Mouse (Mus musculus): ENCODE data around the gene Nr2c2. TPM values are rescaled to one million over a fixed set of nuclear protein-coding genes. Genes with fewer than 3 reads are reported as not detected.

Nr2c2 gene
- 14.5 and 19.9 TPM in 2 replicates for polyA plus RNA-seq (2011; ENCODE audit: insufficient read depth, insufficient read length, low replicate concordance, missing spikeins)

GRCm38 (mm10) chr6:92091130-92091591 is at the start of gene Nr2c2:
TSS of gene Nr2c2 (plus strand) at chr6:92091390.
- TF ChIP-seq POLR2A (IDR thresholded peaks at IDR 0.05; ENCODE audit: borderline replicate concordance, control insufficient read depth, low read depth, low read length) (peak; percentile 75), CTCF (IDR thresholded peaks at IDR 0.05; ENCODE audit: control insufficient read depth, insufficient read depth, low read length) (peak; percentile 7; the same call in 1 of the 2 replicates)
- Histone ChIP-seq H3K4me1 (ENCODE audit: control insufficient read depth, insufficient read depth, low read length) (no peaks in the 10 kb centered on the region), H3K4me3 (replicated peaks; ENCODE audit: control insufficient read depth, low read depth, low read length) (peak within 1 kb of the TSS; percentile 99), H3K27ac (ENCODE audit: control insufficient read depth, insufficient read depth, low read depth, low read length, poor library complexity) (peak within 1 kb of the TSS; percentile 100)
- under 1% methylated on average over 58 of the region's 58 CpGs for WGBS

DNA sequence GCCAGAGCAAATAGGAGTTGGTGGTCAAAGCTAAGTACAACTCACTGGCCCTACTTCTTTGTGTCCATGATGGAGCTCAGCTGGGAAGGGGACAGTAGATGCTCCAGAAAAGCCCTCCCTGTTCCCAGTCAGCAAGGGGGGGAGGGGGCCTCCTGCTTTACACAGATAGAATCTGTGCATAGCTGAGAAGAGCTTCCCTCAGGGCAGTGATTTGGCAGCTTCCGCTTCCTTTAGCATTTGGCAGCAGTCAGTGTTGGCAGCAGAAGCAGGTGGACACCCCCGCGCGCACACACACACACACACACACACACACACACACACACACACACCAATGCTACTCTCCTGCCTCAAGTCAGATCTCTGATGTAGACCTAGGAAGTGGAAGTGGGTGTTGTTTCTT is 49.1 kb upstream of the Nr2c2 start:
- 61% methylated on average over 4 of the region's 4 CpGs for WGBS
- no peak overlapping the region for H3K4me3 ChIP-seq (replicated peaks; ENCODE audit: control insufficient read depth, low read depth, low read length)
- H3K4me1 ChIP-seq (ENCODE audit: control insufficient read depth, insufficient read depth, low read length), result no peaks in the 10 kb centered on the region
- H3K27ac ChIP-seq (ENCODE audit: control insufficient read depth, insufficient read depth, low read depth, low read length, poor library complexity), result no peak overlapping the region
- no peak for TF ChIP-seq POLR2A (IDR thresholded peaks at IDR 0.05; ENCODE audit: borderline replicate concordance, control insufficient read depth, low read depth, low read length)
- TF ChIP-seq CTCF (IDR thresholded peaks at IDR 0.05; ENCODE audit: control insufficient read depth, insufficient read depth, low read length), result no peak

GRCm38 (mm10) chr6:92042850-92043249 is 48.3 kb upstream of the Nr2c2 start:
- TF ChIP-seq CTCF (IDR thresholded peaks at IDR 0.05; ENCODE audit: control insufficient read depth, insufficient read depth, low read length) (no peak), POLR2A (IDR thresholded peaks at IDR 0.05; ENCODE audit: borderline replicate concordance, control insufficient read depth, low read depth, low read length) (no peak)
- no peaks in the 10 kb centered on the region for H3K4me1 ChIP-seq (ENCODE audit: control insufficient read depth, insufficient read depth, low read length)
- no peak overlapping the region for H3K4me3 ChIP-seq (replicated peaks; ENCODE audit: control insufficient read depth, low read depth, low read length)
- 65% methylated on average over 1 of the region's 1 CpGs for WGBS
- no peak overlapping the region for H3K27ac ChIP-seq (ENCODE audit: control insufficient read depth, insufficient read depth, low read depth, low read length, poor library complexity)

DNA sequence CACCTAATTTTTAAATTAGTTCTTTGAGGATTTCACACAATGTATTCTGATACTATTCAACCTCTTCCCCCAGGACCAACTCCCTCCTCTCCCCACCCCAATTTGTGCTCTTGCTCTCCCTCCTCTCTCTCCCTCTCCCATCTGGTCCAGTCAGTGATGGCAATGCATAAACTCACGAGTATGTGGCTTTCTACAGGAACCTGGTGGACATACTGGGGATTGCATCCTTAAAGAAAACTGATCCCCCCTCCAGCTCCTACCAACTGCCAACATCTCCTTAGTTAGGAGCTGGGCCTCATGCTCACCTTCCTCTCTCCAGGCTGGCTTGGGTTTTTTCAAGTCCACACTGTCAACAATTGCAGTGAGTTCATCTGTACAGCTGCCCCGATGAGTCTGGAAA is 33.4 kb upstream of the Nr2c2 start:
- H3K27ac ChIP-seq (ENCODE audit: control insufficient read depth, insufficient read depth, low read depth, low read length, poor library complexity), result no peak overlapping the region
- WGBS, result 45% methylated on average over 2 of the region's 2 CpGs
- TF ChIP-seq POLR2A (IDR thresholded peaks at IDR 0.05; ENCODE audit: borderline replicate concordance, control insufficient read depth, low read depth, low read length), result no peak
- TF ChIP-seq CTCF (IDR thresholded peaks at IDR 0.05; ENCODE audit: control insufficient read depth, insufficient read depth, low read length), result peak; percentile 5; the same call in 1 of the 2 replicates
- H3K4me3 ChIP-seq (replicated peaks; ENCODE audit: control insufficient read depth, low read depth, low read length), result no peak overlapping the region
- no peaks in the 10 kb centered on the region for H3K4me1 ChIP-seq (ENCODE audit: control insufficient read depth, insufficient read depth, low read length)

- H3K4me3 ChIP-seq (replicated peaks; ENCODE audit: control insufficient read depth, low read depth, low read length), result no peak overlapping the region
- H3K27ac ChIP-seq (ENCODE audit: control insufficient read depth, insufficient read depth, low read depth, low read length, poor library complexity), result no peak overlapping the region
- H3K4me1 ChIP-seq (ENCODE audit: control insufficient read depth, insufficient read depth, low read length), result no peaks in the 10 kb centered on the region; the same call in 1 of the 2 replicates
- WGBS, result 72% methylated on average over 5 of the region's 5 CpGs
- TF ChIP-seq POLR2A (IDR thresholded peaks at IDR 0.05; ENCODE audit: borderline replicate concordance, control insufficient read depth, low read depth, low read length), result no peak
- no peak for TF ChIP-seq CTCF (IDR thresholded peaks at IDR 0.05; ENCODE audit: control insufficient read depth, insufficient read depth, low read length)
These were observed 29.5 kb upstream of the Nr2c2 start for GRCm38 (mm10) chr6:92061725-92062124.

- WGBS, result 15% methylated on average over 2 of the region's 2 CpGs
- TF ChIP-seq POLR2A (IDR thresholded peaks at IDR 0.05; ENCODE audit: borderline replicate concordance, control insufficient read depth, low read depth, low read length) (no peak), CTCF (IDR thresholded peaks at IDR 0.05; ENCODE audit: control insufficient read depth, insufficient read depth, low read length) (no peak)
- no peak overlapping the region for H3K27ac ChIP-seq (ENCODE audit: control insufficient read depth, insufficient read depth, low read depth, low read length, poor library complexity)
These were observed 27.7 kb upstream of the Nr2c2 start for GRCm38 (mm10) chr6:92063452-92063851.

DNA sequence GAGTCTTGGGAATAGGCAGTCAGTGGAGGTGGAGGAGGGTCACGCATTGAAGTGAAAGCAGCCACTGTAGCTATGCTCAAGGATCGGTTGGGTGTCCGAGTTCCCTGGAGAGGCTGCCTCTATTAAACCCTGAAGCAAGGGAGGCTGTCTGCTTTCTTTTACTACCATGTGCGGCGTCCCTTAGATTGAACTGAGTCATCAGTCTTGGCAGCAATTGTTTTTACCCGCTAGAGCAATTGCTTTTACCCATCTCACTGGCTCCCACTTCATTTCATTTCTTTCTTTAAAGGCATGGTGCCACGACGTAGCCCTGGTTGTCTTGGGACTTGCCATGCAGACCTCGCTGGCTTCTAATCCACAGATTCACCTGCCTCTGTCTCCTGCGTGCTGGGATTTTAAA is 27.1 kb upstream of the Nr2c2 start:
- no peak overlapping the region for H3K4me3 ChIP-seq (replicated peaks; ENCODE audit: control insufficient read depth, low read depth, low read length)
- no peak for TF ChIP-seq POLR2A (IDR thresholded peaks at IDR 0.05; ENCODE audit: borderline replicate concordance, control insufficient read depth, low read depth, low read length)
- H3K4me1 ChIP-seq (ENCODE audit: control insufficient read depth, insufficient read depth, low read length), result no peaks in the 10 kb centered on the region; the same call in 1 of the 2 replicates
- 84% methylated on average over 10 of the region's 10 CpGs for WGBS
- no peak overlapping the region for H3K27ac ChIP-seq (ENCODE audit: control insufficient read depth, insufficient read depth, low read depth, low read length, poor library complexity)

More at GRCm38 (mm10) chr6:92063452-92063851, 27.7 kb upstream of the Nr2c2 start:
- no peaks in the 10 kb centered on the region; the same call in 1 of the 2 replicates for H3K4me1 ChIP-seq (ENCODE audit: control insufficient read depth, insufficient read depth, low read length)
- no peak overlapping the region for H3K4me3 ChIP-seq (replicated peaks; ENCODE audit: control insufficient read depth, low read depth, low read length)

DNA sequence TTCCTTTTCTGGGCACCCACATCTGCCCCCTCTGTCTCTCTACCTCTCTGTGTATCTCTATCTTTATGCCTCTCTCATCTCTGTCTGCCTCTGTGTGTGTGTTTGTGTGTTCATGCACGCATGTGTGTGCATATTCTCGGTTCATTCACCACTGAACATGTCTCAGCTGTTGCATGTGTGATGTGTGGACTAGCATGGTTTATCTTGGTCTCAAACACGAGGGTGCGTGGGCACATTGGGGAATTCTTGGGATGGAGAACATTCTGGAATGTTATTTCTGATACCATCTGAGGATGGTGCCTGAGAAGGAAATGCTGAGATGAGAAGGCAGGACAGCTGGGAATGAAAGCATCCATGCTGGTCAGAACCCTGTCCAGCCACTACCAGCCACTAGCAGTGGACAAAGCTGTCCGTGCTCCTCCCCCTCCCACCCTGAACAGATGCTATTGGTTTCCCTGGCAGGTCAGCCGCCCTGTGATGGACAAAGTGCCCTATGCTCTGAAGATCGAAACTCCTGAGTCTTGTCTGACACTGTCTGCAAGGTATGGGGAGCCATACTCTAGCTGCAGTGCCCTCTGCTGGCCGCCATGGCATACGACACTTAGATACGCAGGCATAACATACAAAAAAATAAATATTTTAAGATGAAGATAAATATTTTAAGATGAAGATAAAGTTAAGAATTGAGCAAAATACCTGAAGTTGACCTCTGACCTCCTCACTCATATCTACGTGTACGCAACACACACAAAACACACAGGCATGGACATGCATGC is 25.3 kb upstream of the Nr2c2 start:
- Histone ChIP-seq H3K27ac (ENCODE audit: control insufficient read depth, insufficient read depth, low read depth, low read length, poor library complexity) (no peak overlapping the region), H3K4me3 (replicated peaks; ENCODE audit: control insufficient read depth, low read depth, low read length) (no peak overlapping the region), H3K4me1 (ENCODE audit: control insufficient read depth, insufficient read depth, low read length) (no peaks in the 10 kb centered on the region; the same call in 1 of the 2 replicates)
- TF ChIP-seq CTCF (IDR thresholded peaks at IDR 0.05; ENCODE audit: control insufficient read depth, insufficient read depth, low read length) (peak; percentile 75), POLR2A (IDR thresholded peaks at IDR 0.05; ENCODE audit: borderline replicate concordance, control insufficient read depth, low read depth, low read length) (no peak)
- WGBS, result 63% methylated on average over 12 of the region's 12 CpGs

Measured in bone marrow, adult 2 months (tissue).